Mouse (Mus musculus) lung, embryonic 16.5 days (tissue): ENCODE measurements around the gene Khnyn. TPM values are rescaled to one million over a fixed set of nuclear protein-coding genes. Genes with fewer than 3 reads are reported as not detected.

Experiments used
- ATAC-seq: fragments of 200-750 bp; cut with Nextera tagmentation; 2 replicates; pipeline ENCODE4 v1.8.0; 2017; ENCODE audit warnings: low read depth, mild to moderate bottlenecking, moderate library complexity
- H3K27ac ChIP-seq: fragments of 300-500 bp; sonication (generic); 2 replicates; pipeline ENCODE4 v1.5.1; 2014; ENCODE audit warnings: mild to moderate bottlenecking, control low read depth, low read length
- H3K27me3 ChIP-seq: fragments of 300-500 bp; sonication (generic); 2 replicates; pipeline ENCODE4 v1.6.1; 2014; ENCODE audit warnings: low read depth, low read length, mixed read lengths; ENCODE audit not compliant: control insufficient read depth, insufficient read depth
- H3K36me3 ChIP-seq: fragments of 300-500 bp; sonication (generic); 2 replicates; pipeline ENCODE4 v1.6.1; 2014; ENCODE audit warnings: low read length; ENCODE audit not compliant: control insufficient read depth, insufficient read depth
- H3K4me1 ChIP-seq: fragments of 300-500 bp; sonication (generic); replicated peaks from 2 replicates; pipeline ENCODE4 v1.6.1; 2014; ENCODE audit warnings: low read length, mixed read lengths; ENCODE audit not compliant: control insufficient read depth, insufficient read depth
- H3K4me2 ChIP-seq: fragments of 300-500 bp; sonication (generic); 2 replicates; pipeline ENCODE4 v1.6.1; 2014; ENCODE audit warnings: low read depth, low read length, control low read depth
- H3K4me3 ChIP-seq: fragments of 300-500 bp; sonication (generic); 2 replicates; pipeline ENCODE4 v1.5.1; 2014; ENCODE audit warnings: mild to moderate bottlenecking, low read length, control low read depth
- H3K9ac ChIP-seq: fragments of 300-500 bp; sonication (generic); 2 replicates; pipeline ENCODE4 v1.6.1; 2014; ENCODE audit warnings: low read length, control low read depth
- H3K9me3 ChIP-seq: fragments of 300-500 bp; sonication (generic); 2 replicates; pipeline ENCODE4 v1.6.1; 2016; ENCODE audit warnings: low read length; ENCODE audit not compliant: control insufficient read depth
- WGBS: fragments of 180-500 bp; shearing (Covaris S2); extraction: QIAGEN DNeasy Blood & Tissue Kit; methylation state at CpG from one replicate; pipeline ENCODE4 v1.1.7; 2014; 5-methylcytosine and 5-hydroxymethylcytosine counted together
- polyA plus RNA-seq: library from polyadenylated mRNA; unstranded; fragments of >200 nt; fragmentation: Nextera tagmentation; extraction: Ambion mirVana; gene quantifications from 2 replicates; pipeline ENCODE4 v1.2.1, GENCODE M21; 2015

Gene Khnyn
- polyA plus RNA-seq, 1 experiment from 2014 or later, result 17.8 TPM

GRCm38 (mm10) chr14:55879623-55880022 lies 5.1 kb upstream of the Khnyn start:
- Histone ChIP-seq H3K4me2 (no peak overlapping the region), H3K9ac (no peak overlapping the region), H3K4me3 (no peak overlapping the region), H3K9me3 (no peaks in the 10 kb centered on the region), H3K4me1 (peaks cover 25% of the 10 kb centered on the region), H3K27me3 (no peaks in the 10 kb centered on the region), H3K36me3 (no peaks in the 10 kb centered on the region), H3K27ac (no peak overlapping the region)
- WGBS, result 9% methylated on average over 1 of the region's 1 CpGs
- no peak for ATAC-seq

GRCm38 (mm10) chr14:55880982-55881381 lies 3.8 kb upstream of the Khnyn start:
- 60% methylated on average over 8 of the region's 8 CpGs for WGBS
- no peak for ATAC-seq

GRCm38 (mm10) chr14:55882171-55882641 lies 2.5 kb upstream of the Khnyn start:
- peaks cover 36% of the 10 kb centered on the region for H3K4me1 ChIP-seq
- no peaks in the 10 kb centered on the region for H3K9me3 ChIP-seq
- H3K9ac ChIP-seq, result no peak overlapping the region
- peaks cover under 1% of the 10 kb centered on the region; the same call in 1 of the 2 replicates for H3K36me3 ChIP-seq
- no peaks in the 10 kb centered on the region for H3K27me3 ChIP-seq
- whole genome bisulfite sequencing, result 53% methylated on average over 6 of the region's 6 CpGs
- no peak overlapping the region for H3K4me3 ChIP-seq
- H3K27ac ChIP-seq, result no peak overlapping the region
- H3K4me2 ChIP-seq, result no peak overlapping the region
- ATAC-seq, result no peak

More at GRCm38 (mm10) chr14:55880982-55881381, 3.8 kb upstream of the Khnyn start:
- Histone ChIP-seq H3K4me2 (no peak overlapping the region), H3K27ac (no peak overlapping the region), H3K4me3 (no peak overlapping the region), H3K36me3 (no peaks in the 10 kb centered on the region), H3K9me3 (no peaks in the 10 kb centered on the region), H3K9ac (no peak overlapping the region), H3K4me1 (peaks cover 26% of the 10 kb centered on the region), H3K27me3 (no peaks in the 10 kb centered on the region)

- Histone ChIP-seq H3K4me2 (no peak overlapping the region), H3K4me1 (peaks cover 26% of the 10 kb centered on the region), H3K9me3 (no peaks in the 10 kb centered on the region), H3K27me3 (no peaks in the 10 kb centered on the region), H3K36me3 (peaks cover 11% of the 10 kb centered on the region), H3K9ac (no peak overlapping the region), H3K4me3 (no peak overlapping the region), H3K27ac (no peak overlapping the region)
- ATAC-seq, result no peak
- WGBS, result 90% methylated on average over 13 of the region's 13 CpGs
Measured at GRCm38 (mm10) chr14:55883149-55883661, 1.5 kb upstream of the Khnyn start.

GRCm38 (mm10) chr14:55883663-55884062 lies 1.1 kb upstream of the Khnyn start:
- Histone ChIP-seq H3K4me1 (peaks cover 22% of the 10 kb centered on the region), H3K36me3 (peaks cover 15% of the 10 kb centered on the region), H3K27me3 (no peaks in the 10 kb centered on the region), H3K4me2 (no peak overlapping the region), H3K27ac (peak overlapping the region; percentile 99), H3K9ac (no peak overlapping the region), H3K9me3 (no peaks in the 10 kb centered on the region), H3K4me3 (no peak overlapping the region)
- ATAC-seq, result no peak
- WGBS, result 82% methylated on average over 12 of the region's 12 CpGs

GRCm38 (mm10) chr14:55884166-55884565 lies 581 bp upstream of the Khnyn start, which contains the start of gene Cbln3:
TSS of gene Cbln3 (minus strand) at chr14:55884392.
- H3K27ac ChIP-seq, result peak within 1 kb of the TSS; percentile 99
- H3K9ac ChIP-seq, result peak within 1 kb of the TSS; percentile 95
- H3K9me3 ChIP-seq, result no peaks in the 10 kb centered on the region
- peak within 1 kb of the TSS; percentile 77 for H3K4me2 ChIP-seq
- H3K36me3 ChIP-seq, result peaks cover 19% of the 10 kb centered on the region
- WGBS, result 19% methylated on average over 4 of the region's 4 CpGs
- H3K4me3 ChIP-seq, result peak within 1 kb of the TSS; percentile 82
- peaks cover 21% of the 10 kb centered on the region for H3K4me1 ChIP-seq
- no peaks in the 10 kb centered on the region for H3K27me3 ChIP-seq
- peak; percentile 69 for ATAC-seq

GRCm38 (mm10) chr14:55885114-55885790 lies 505 bp downstream of the Khnyn start:
- Histone ChIP-seq H3K4me3 (peak overlapping the region; percentile 82), H3K4me1 (peaks cover 18% of the 10 kb centered on the region), H3K4me2 (peak overlapping the region; percentile 77), H3K36me3 (peaks cover 28% of the 10 kb centered on the region), H3K9ac (peak overlapping the region; percentile 95), H3K9me3 (no peaks in the 10 kb centered on the region), H3K27me3 (no peaks in the 10 kb centered on the region), H3K27ac (peak overlapping the region; percentile 99)
- WGBS, result under 1% methylated on average over 22 of the region's 30 CpGs
- peak; percentile 65 for ATAC-seq

- H3K9ac ChIP-seq, result peak overlapping the region; percentile 95
- H3K9me3 ChIP-seq, result no peaks in the 10 kb centered on the region
- H3K4me2 ChIP-seq, result peak overlapping the region; percentile 77
- 2% methylated on average over 16 of the region's 16 CpGs for WGBS
- H3K36me3 ChIP-seq, result peaks cover 32% of the 10 kb centered on the region
- ATAC-seq, result no peak
- H3K27ac ChIP-seq, result peak overlapping the region; percentile 99
- H3K4me3 ChIP-seq, result peak overlapping the region; percentile 82
- H3K4me1 ChIP-seq, result peaks cover 18% of the 10 kb centered on the region
- H3K27me3 ChIP-seq, result no peaks in the 10 kb centered on the region
Measured at GRCm38 (mm10) chr14:55885791-55886271, 1.1 kb downstream of the Khnyn start.

- peaks cover 35% of the 10 kb centered on the region for H3K36me3 ChIP-seq
- peak overlapping the region; percentile 38; the same call in 1 of the 2 replicates for H3K9ac ChIP-seq
- peak overlapping the region; percentile 77 for H3K4me2 ChIP-seq
- no peak for ATAC-seq
- peaks cover 18% of the 10 kb centered on the region for H3K4me1 ChIP-seq
- no peaks in the 10 kb centered on the region for H3K9me3 ChIP-seq
- H3K4me3 ChIP-seq, result no peak overlapping the region
- no peak overlapping the region for H3K27ac ChIP-seq
- no peaks in the 10 kb centered on the region for H3K27me3 ChIP-seq
- 68% methylated on average over 24 of the region's 24 CpGs for WGBS
Measured at GRCm38 (mm10) chr14:55886571-55887382, 2.0 kb downstream of the Khnyn start.
